Mouse (Mus musculus): ENCODE measurements around the gene Mb. TPM values are rescaled to one million over a fixed set of nuclear protein-coding genes. Genes with fewer than 3 reads are reported as not detected.

The Mb gene
- total RNA-seq (2021) = 1 to 10 TPM in 1 of 2 experiments, not detected in 1; 1.8 TPM
- 0.46 TPM in 1 of 2 replicates, not detected in the other for polyA plus RNA-seq (2012; rRNA removed)
- long read RNA-seq = 0 reads

GRCm38 (mm10) chr15:77050570-77050969, at the start of gene Mb:
Gene Mb (minus strand): TSS chr15:77050670.
- DNase-seq = no peak

GRCm38 (mm10) chr15:77099756-77100155, 49.3 kb upstream of the Mb start:
- DNase-seq = no peak

GRCm38 (mm10) chr15:77097358-77097757, 46.9 kb upstream of the Mb start:
- no peak for DNase-seq

- peak; percentile 85 for DNase-seq
Measured at GRCm38 (mm10) chr15:77095216-77095615, 44.7 kb upstream of the Mb start.

- DNase-seq = no peak
Measured at GRCm38 (mm10) chr15:77094431-77094830, 44.0 kb upstream of the Mb start.

GRCm38 (mm10) chr15:77091394-77091793, 40.9 kb upstream of the Mb start:
- no peak for DNase-seq

GRCm38 (mm10) chr15:77090531-77090930, 40.1 kb upstream of the Mb start:
- DNase-seq = no peak

GRCm38 (mm10) chr15:77089249-77089648, 38.8 kb upstream of the Mb start:
- no peak for DNase-seq

- no peak for DNase-seq
Measured at GRCm38 (mm10) chr15:77086488-77086887, 36.0 kb upstream of the Mb start.

GRCm38 (mm10) chr15:77085818-77086217, 35.3 kb upstream of the Mb start:
- DNase-seq = peak; percentile 92

- peak; percentile 84 for DNase-seq
Measured at GRCm38 (mm10) chr15:77081454-77081853, 31.0 kb upstream of the Mb start.

GRCm38 (mm10) chr15:77080684-77081254, 30.3 kb upstream of the Mb start:
- peak; percentile 57 for DNase-seq

GRCm38 (mm10) chr15:77079890-77080361, 29.5 kb upstream of the Mb start:
- peak; percentile 59 for DNase-seq

GRCm38 (mm10) chr15:77079256-77079822, 28.9 kb upstream of the Mb start:
- DNase-seq = no peak

GRCm38 (mm10) chr15:77078786-77079185, 28.3 kb upstream of the Mb start:
- DNase-seq = no peak

GRCm38 (mm10) chr15:77077906-77078305, 27.4 kb upstream of the Mb start:
- no peak for DNase-seq

- peak; percentile 66 for DNase-seq
Measured at GRCm38 (mm10) chr15:77076523-77076922, 26.1 kb upstream of the Mb start.

- no peak for DNase-seq
Measured at GRCm38 (mm10) chr15:77072556-77073163, 22.2 kb upstream of the Mb start.

- DNase-seq = no peak
Measured at GRCm38 (mm10) chr15:77071501-77071900, 21.0 kb upstream of the Mb start.

GRCm38 (mm10) chr15:77070745-77071268, 20.3 kb upstream of the Mb start:
- DNase-seq = no peak

- peak; percentile 61 for DNase-seq
Measured at GRCm38 (mm10) chr15:77069019-77069418, 18.5 kb upstream of the Mb start.

GRCm38 (mm10) chr15:77068439-77068861, 18.0 kb upstream of the Mb start:
- DNase-seq = peak; percentile 48

- DNase-seq = no peak
Measured at GRCm38 (mm10) chr15:77066233-77066632, 15.8 kb upstream of the Mb start.

All from adrenal gland, adult 2 months (tissue).